Mouse (Mus musculus) right cerebral cortex, postnatal 25 days (tissue): ENCODE results near the gene Lig1.
A peak's percentile ranks its signal among the peaks of the same experiment; 100 is the strongest.
"Not testable (repeated sequence)": the region's sequence is repeated elsewhere in the genome, so short reads cannot be mapped to it uniquely, and the experiment has no call there.

ENCODE experiments used
- DNase-seq: peaks from one replicate; pipeline ENCODE4 v3.0.0; 2022

Gene Lig1

GRCm38 (mm10) chr7:13277081-13277480 is at the start of gene Lig1:
TSS of gene Lig1 (plus strand) at chr7:13277283.
- no peak for DNase-seq

GRCm38 (mm10) chr7:13260746-13261700 is 16.1 kb upstream of the Lig1 start:
- no peak for DNase-seq

GRCm38 (mm10) chr7:13263851-13264250 is 13.2 kb upstream of the Lig1 start:
- DNase-seq, result no peak

GRCm38 (mm10) chr7:13264396-13264795 is 12.7 kb upstream of the Lig1 start:
- no peak for DNase-seq

GRCm38 (mm10) chr7:13268749-13269260 is 8.3 kb upstream of the Lig1 start:
- no peak for DNase-seq

- no peak for DNase-seq
These were observed 7.7 kb upstream of the Lig1 start for GRCm38 (mm10) chr7:13269394-13269793.

GRCm38 (mm10) chr7:13271704-13272103 is 5.4 kb upstream of the Lig1 start:
- no peak for DNase-seq

GRCm38 (mm10) chr7:13277833-13278232 is 750 bp downstream of the Lig1 start:
- no peak for DNase-seq

- DNase-seq, result peak; percentile 94
These were observed 1.3 kb downstream of the Lig1 start, which contains the start of gene Zswim9 for GRCm38 (mm10) chr7:13278308-13278891. TSS of gene Zswim9 (minus strand) at chr7:13278721.

GRCm38 (mm10) chr7:13278957-13279356 is 1.9 kb downstream of the Lig1 start:
- not testable (repeated sequence) for DNase-seq

GRCm38 (mm10) chr7:13288621-13289020 is 11.5 kb downstream of the Lig1 start:
- DNase-seq, result no peak

GRCm38 (mm10) chr7:13290041-13290675 is 13.1 kb downstream of the Lig1 start:
- DNase-seq, result no peak

- no peak for DNase-seq
These were observed 14.3 kb downstream of the Lig1 start for GRCm38 (mm10) chr7:13291370-13291769.

- DNase-seq, result no peak
These were observed 17.1 kb downstream of the Lig1 start for GRCm38 (mm10) chr7:13293878-13294855.

- DNase-seq, result no peak
These were observed 18.2 kb downstream of the Lig1 start for GRCm38 (mm10) chr7:13295256-13295655.

GRCm38 (mm10) chr7:13297636-13298035 is 20.6 kb downstream of the Lig1 start:
- no peak for DNase-seq

GRCm38 (mm10) chr7:13298821-13299220 is 21.7 kb downstream of the Lig1 start:
- no peak for DNase-seq

- DNase-seq, result no peak
These were observed 24.6 kb downstream of the Lig1 start for GRCm38 (mm10) chr7:13301643-13302042.

- no peak for DNase-seq
These were observed 25.7 kb downstream of the Lig1 start for GRCm38 (mm10) chr7:13302780-13303179.

GRCm38 (mm10) chr7:13303372-13303771 is 26.3 kb downstream of the Lig1 start:
- no peak for DNase-seq

GRCm38 (mm10) chr7:13309407-13309806 is 32.3 kb downstream of the Lig1 start:
- DNase-seq, result no peak
